Mouse (Mus musculus) layer of hippocampus, postnatal 10 days (tissue): ENCODE measurements around the gene Atp2b2. TPM values are rescaled to one million over a fixed set of nuclear protein-coding genes. Genes with fewer than 3 reads are reported as not detected.

Experiments
- DNase-seq, 2 experiments: peaks; one replicate each; pipeline ENCODE4 v3.0.0; 2021; ENCODE audit warnings: low spot score in 2 of 2
- total RNA-seq, 2 experiments: library from RNA; stranded (reverse); gene quantifications; 2 replicates each; pipeline ENCODE4 v1.2.3; 2021

Atp2b2 gene
- total RNA-seq, 2 experiments from 2014 or later = 243 to 256 TPM

- DNase-seq = peak; percentile 54 to 65
These were observed 181.6 kb downstream of the Atp2b2 start for GRCm38 (mm10) chr6:113860735-113861374.

GRCm38 (mm10) chr6:113860023-113860734 is 182.2 kb downstream of the Atp2b2 start:
- peak in 1 of 2 experiments; percentile 34 for DNase-seq

- DNase-seq = no peak
These were observed 184.1 kb downstream of the Atp2b2 start for GRCm38 (mm10) chr6:113858317-113858716.

- no peak for DNase-seq
These were observed 185.0 kb downstream of the Atp2b2 start for GRCm38 (mm10) chr6:113857310-113857873.

GRCm38 (mm10) chr6:113856790-113857189 is 185.6 kb downstream of the Atp2b2 start:
- DNase-seq = peak; percentile 66 to 74

- no peak for DNase-seq
These were observed 186.2 kb downstream of the Atp2b2 start for GRCm38 (mm10) chr6:113856095-113856646.

GRCm38 (mm10) chr6:113855581-113855980 is 186.8 kb downstream of the Atp2b2 start:
- no peak for DNase-seq

- peak; percentile 58 to 64 for DNase-seq
These were observed 190.1 kb downstream of the Atp2b2 start for GRCm38 (mm10) chr6:113852318-113852717.

GRCm38 (mm10) chr6:113849819-113850218 is 192.6 kb downstream of the Atp2b2 start:
- DNase-seq = no peak

GRCm38 (mm10) chr6:113848655-113849054 is 193.8 kb downstream of the Atp2b2 start:
- no peak for DNase-seq

GRCm38 (mm10) chr6:113847092-113847491 is 195.3 kb downstream of the Atp2b2 start:
- DNase-seq = no peak

GRCm38 (mm10) chr6:113843248-113843647 is 199.2 kb downstream of the Atp2b2 start:
- no peak for DNase-seq

GRCm38 (mm10) chr6:113838493-113838892 is 203.9 kb downstream of the Atp2b2 start:
- no peak for DNase-seq

GRCm38 (mm10) chr6:113837740-113838139 is 204.7 kb downstream of the Atp2b2 start:
- DNase-seq = no peak

GRCm38 (mm10) chr6:113836545-113836944 is 205.9 kb downstream of the Atp2b2 start:
- DNase-seq = no peak

GRCm38 (mm10) chr6:113830463-113830862 is 211.9 kb downstream of the Atp2b2 start:
- DNase-seq = no peak

- DNase-seq = no peak
These were observed 215.1 kb downstream of the Atp2b2 start for GRCm38 (mm10) chr6:113827309-113827708.

GRCm38 (mm10) chr6:113822417-113822816 is 220.0 kb downstream of the Atp2b2 start:
- peak; percentile 76 to 80 for DNase-seq

- DNase-seq = no peak
These were observed 225.7 kb downstream of the Atp2b2 start for GRCm38 (mm10) chr6:113816690-113817089.

GRCm38 (mm10) chr6:113811462-113811861 is 231.0 kb downstream of the Atp2b2 start:
- DNase-seq = no peak

- DNase-seq = peak; percentile 23 to 42
These were observed 231.7 kb downstream of the Atp2b2 start for GRCm38 (mm10) chr6:113810667-113811066.

- no peak for DNase-seq
These were observed 236.2 kb downstream of the Atp2b2 start for GRCm38 (mm10) chr6:113806241-113806640.
